Mouse (Mus musculus) cortical plate, adult 2 months (tissue): ENCODE measurements around the gene Zfp687.

Source experiments
- CTCF ChIP-seq: fragments of 200-500 bp; IDR thresholded peaks from 2 replicates; pipeline ENCODE4 v1.5.1; 2011; ENCODE audit warnings: mild to moderate bottlenecking, control low read depth, low read length; ENCODE audit not compliant: insufficient read depth; ENCODE audit errors: extremely low read depth
- POLR2A ChIP-seq: fragments of 200-500 bp; IDR thresholded peaks from 2 replicates; pipeline ENCODE4 v1.6.1; 2011; ENCODE audit warnings: mild to moderate bottlenecking, low read length, control low read depth; ENCODE audit not compliant: insufficient read depth; ENCODE audit errors: extremely low read depth

- TF ChIP-seq POLR2A (no peak), CTCF (no peak)
These were observed 26.0 kb downstream of the Zfp687 start for GRCm38 (mm10) chr3:94989159-94989761.
